Mouse (Mus musculus): ENCODE results near the gene Dnmt1.

DNA sequence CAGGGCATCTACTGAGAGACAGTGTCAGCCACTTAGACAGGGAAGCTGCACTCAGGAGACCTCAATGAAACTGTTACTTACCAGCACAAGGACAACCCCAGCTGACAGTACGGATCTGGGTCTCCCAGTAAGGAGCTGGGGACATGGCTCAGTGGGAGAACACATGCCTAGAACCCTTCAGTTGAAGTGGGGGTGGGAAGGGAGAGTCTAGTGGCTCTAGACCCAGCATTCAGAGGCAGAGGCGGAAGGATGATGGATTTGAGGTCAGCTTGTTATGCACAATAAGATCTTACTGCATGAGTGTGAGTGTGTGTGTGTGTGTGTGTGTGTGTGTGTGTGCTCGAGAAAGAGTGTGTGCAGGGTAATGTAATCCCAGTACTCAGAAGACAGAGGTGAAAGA is 22.5 kb upstream of the Dnmt1 start:
- TF ChIP-seq CTCF (IDR thresholded peaks at IDR 0.05; ENCODE audit: control insufficient read depth, insufficient read depth, insufficient replicate concordance, low read depth, low read length) = no peak
- TF ChIP-seq POLR2A (IDR thresholded peaks at IDR 0.05; ENCODE audit: control insufficient read depth, low read depth, low read length) = no peak
